Mouse (Mus musculus) heart, postnatal 0 days (tissue): ENCODE data around the gene Mrto4.

ENCODE experiments used
- CTCF ChIP-seq: IDR thresholded peaks from 2 replicates; pipeline ENCODE4 v1.5.1; 2016; ENCODE audit warnings: antibody characterized with exemption, control low read depth, low read depth
- EP300 ChIP-seq: IDR thresholded peaks from 2 replicates; pipeline ENCODE4 v1.6.1; 2016; ENCODE audit warnings: antibody characterized with exemption, low read depth

GRCm38 (mm10) chr4:139297566-139297965, 54.8 kb downstream of the Mrto4 start:
- TF ChIP-seq CTCF (peak; percentile 17), EP300 (no peak)
